Mouse (Mus musculus): Measurements from ENCODE around the gene Tmem265. TPM values are rescaled to one million over a fixed set of nuclear protein-coding genes. Genes with fewer than 3 reads are reported as not detected.
A peak's percentile ranks its signal among the peaks of the same experiment; 100 is the strongest.

Gene Tmem265
- polyA plus RNA-seq, 1 experiment: 4.2 TPM

DNA sequence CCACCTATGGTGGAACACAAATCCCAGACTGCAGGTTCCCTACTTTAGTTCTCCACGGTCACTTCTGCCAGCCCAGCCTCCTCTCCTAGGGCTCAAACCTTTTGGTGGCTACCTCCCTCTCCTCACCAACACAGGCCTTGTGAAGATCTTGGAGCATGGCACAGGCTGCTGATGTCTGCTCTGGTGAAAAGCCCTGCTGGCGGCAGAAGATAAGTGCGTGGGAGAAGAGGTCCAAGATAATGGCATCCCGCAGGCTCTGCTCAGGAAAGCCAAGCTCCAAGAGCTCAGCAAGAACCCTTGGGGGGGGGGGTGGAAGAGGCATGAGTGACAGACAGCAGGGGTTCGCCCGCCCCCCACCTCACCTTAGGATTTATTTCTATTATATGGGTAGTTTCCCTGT, 25.0 kb downstream of the Tmem265 start:
- peaks cover 5% of the 10 kb centered on the region for H3K4me1 ChIP-seq (ENCODE audit: control insufficient read depth, insufficient read depth, low read length)
- WGBS: 92% methylated on average over 6 of the region's 6 CpGs
- no peak overlapping the region for H3K4me3 ChIP-seq (replicated peaks; ENCODE audit: extremely low read depth, low read depth, low read length)
- TF ChIP-seq CTCF (IDR thresholded peaks at IDR 0.05; ENCODE audit: insufficient read depth, low read length) (no peak), POLR2A (IDR thresholded peaks at IDR 0.05; ENCODE audit: borderline replicate concordance, extremely low read depth, low read depth, low read length) (no peak)
- no peak for DNase-seq

GRCm38 (mm10) chr7:127587196-127587595, 26.0 kb downstream of the Tmem265 start:
- 54% methylated on average over 5 of the region's 5 CpGs for WGBS
- no peak for DNase-seq
- TF ChIP-seq CTCF (IDR thresholded peaks at IDR 0.05; ENCODE audit: insufficient read depth, low read length) (no peak), POLR2A (IDR thresholded peaks at IDR 0.05; ENCODE audit: borderline replicate concordance, extremely low read depth, low read depth, low read length) (no peak)
- H3K4me1 ChIP-seq (ENCODE audit: control insufficient read depth, insufficient read depth, low read length): peaks cover 5% of the 10 kb centered on the region
- H3K4me3 ChIP-seq (replicated peaks; ENCODE audit: extremely low read depth, low read depth, low read length): no peak overlapping the region

DNA sequence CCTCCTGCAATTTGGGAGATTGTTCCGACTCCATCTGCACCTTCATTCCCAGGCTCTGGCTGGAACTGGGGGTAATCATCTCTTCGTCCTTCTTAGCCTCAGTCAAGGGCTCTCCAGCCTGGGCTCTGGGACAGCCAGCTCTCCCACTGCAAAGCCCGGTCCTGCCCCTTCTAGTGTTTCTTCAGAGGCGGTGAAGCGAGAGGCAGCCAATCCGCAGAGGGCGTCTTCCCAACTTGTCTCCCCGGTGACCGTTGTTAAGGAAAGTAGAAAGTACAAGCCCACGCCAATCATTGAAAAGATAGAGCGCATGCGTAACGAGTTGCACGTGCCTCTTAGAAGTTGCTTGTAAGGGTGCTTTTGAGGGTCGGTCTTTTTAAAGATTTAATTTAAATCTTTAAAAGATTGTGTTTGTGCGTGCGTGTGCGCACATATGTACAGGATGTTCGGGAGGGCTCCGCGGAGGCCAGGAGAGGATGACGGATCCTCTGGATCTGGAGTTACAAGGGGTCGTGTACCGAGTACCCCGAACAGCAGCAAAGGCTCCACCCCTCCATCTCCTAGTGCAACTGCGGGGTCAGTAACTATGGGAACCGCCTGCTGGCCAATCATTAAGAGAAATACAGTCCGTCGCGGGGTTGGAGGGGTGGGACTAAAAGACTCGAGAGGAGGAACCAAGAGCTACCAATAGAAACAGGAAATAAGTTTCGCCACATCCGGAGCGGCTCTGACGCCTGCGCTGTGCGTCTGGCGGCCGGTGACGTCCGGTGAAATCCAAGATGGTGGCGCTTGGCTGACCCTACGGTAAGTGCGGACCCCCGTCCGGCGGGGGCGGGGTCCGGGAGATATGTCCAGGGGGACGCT, 27.1 kb downstream of the Tmem265 start, which contains the start of the genes Ccdc189 and Rnf40:
Gene Ccdc189, minus strand, starts transcription at position 585 of the 861 bp plus-strand sequence.
Gene Rnf40, plus strand, starts transcription at position 757 of the 861 bp plus-strand sequence.
- Histone ChIP-seq H3K4me3 (replicated peaks; ENCODE audit: extremely low read depth, low read depth, low read length) (peak within 1 kb of the TSS; percentile 87), H3K4me1 (ENCODE audit: control insufficient read depth, insufficient read depth, low read length) (peaks cover 5% of the 10 kb centered on the region)
- peak; percentile 88 for DNase-seq
- WGBS: under 1% methylated on average over 50 of the region's 50 CpGs
- TF ChIP-seq CTCF (IDR thresholded peaks at IDR 0.05; ENCODE audit: insufficient read depth, low read length): no peak
- TF ChIP-seq POLR2A (IDR thresholded peaks at IDR 0.05; ENCODE audit: borderline replicate concordance, extremely low read depth, low read depth, low read length): peak; percentile 53; the same call in 1 of the 2 replicates

DNA sequence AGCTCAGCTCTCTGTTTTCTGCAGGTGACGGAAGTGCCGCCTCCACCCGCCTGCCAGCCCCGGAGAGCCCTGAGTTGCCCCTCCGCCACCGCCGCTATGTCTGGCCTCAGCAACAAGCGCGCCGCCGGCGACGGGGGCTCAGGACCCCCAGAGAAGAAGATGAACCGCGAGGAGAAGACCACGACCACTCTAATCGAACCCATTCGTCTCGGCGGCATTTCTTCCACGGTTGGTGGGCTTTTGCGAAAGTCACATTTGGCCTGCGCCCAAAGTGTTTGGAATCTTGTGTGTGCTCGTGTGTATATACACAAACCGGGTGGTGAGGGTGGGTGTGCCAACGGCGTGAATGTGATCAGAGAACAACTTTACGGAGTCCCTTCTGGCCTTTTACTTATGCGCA, 27.7 kb downstream of the Tmem265 start:
- no peak for DNase-seq
- Histone ChIP-seq H3K4me1 (ENCODE audit: control insufficient read depth, insufficient read depth, low read length) (peaks cover 5% of the 10 kb centered on the region), H3K4me3 (replicated peaks; ENCODE audit: extremely low read depth, low read depth, low read length) (peak overlapping the region; percentile 87)
- TF ChIP-seq CTCF (IDR thresholded peaks at IDR 0.05; ENCODE audit: insufficient read depth, low read length): no peak
- TF ChIP-seq POLR2A (IDR thresholded peaks at IDR 0.05; ENCODE audit: borderline replicate concordance, extremely low read depth, low read depth, low read length): no peak
- 3% methylated on average over 29 of the region's 29 CpGs for WGBS

- 94% methylated on average over 9 of the region's 9 CpGs for WGBS
- peaks cover 5% of the 10 kb centered on the region for H3K4me1 ChIP-seq (ENCODE audit: control insufficient read depth, insufficient read depth, low read length)
- no peak overlapping the region for H3K4me3 ChIP-seq (replicated peaks; ENCODE audit: extremely low read depth, low read depth, low read length)
- TF ChIP-seq CTCF (IDR thresholded peaks at IDR 0.05; ENCODE audit: insufficient read depth, low read length): no peak
- TF ChIP-seq POLR2A (IDR thresholded peaks at IDR 0.05; ENCODE audit: borderline replicate concordance, extremely low read depth, low read depth, low read length): no peak
- DNase-seq: no peak
Observed at GRCm38 (mm10) chr7:127589637-127590036, 28.4 kb downstream of the Tmem265 start.

DNA sequence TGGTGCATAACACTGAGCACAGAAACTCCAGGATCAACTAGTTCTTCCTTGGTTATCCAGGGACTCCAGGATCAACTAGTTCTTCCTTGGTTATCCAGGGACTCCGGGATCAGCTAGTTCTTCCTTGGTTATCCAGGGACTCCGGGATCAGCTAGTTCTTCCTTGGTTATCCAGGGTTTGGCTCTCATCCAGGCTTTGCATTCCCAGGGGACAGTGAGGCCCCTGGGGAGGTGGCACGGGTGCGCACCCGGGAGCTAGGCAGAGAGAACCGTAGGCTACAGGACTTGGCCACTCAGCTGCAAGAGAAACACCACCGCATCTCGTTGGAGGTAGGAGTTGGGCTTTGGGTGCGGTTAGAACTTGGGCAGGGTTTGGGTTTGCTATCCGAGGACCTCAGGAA, 29.9 kb downstream of the Tmem265 start:
- DNase-seq: no peak
- TF ChIP-seq CTCF (IDR thresholded peaks at IDR 0.05; ENCODE audit: insufficient read depth, low read length) (no peak), POLR2A (IDR thresholded peaks at IDR 0.05; ENCODE audit: borderline replicate concordance, extremely low read depth, low read depth, low read length) (no peak)
- H3K4me3 ChIP-seq (replicated peaks; ENCODE audit: extremely low read depth, low read depth, low read length): no peak overlapping the region
- peaks cover 5% of the 10 kb centered on the region for H3K4me1 ChIP-seq (ENCODE audit: control insufficient read depth, insufficient read depth, low read length)
- 83% methylated on average over 10 of the region's 10 CpGs for WGBS

GRCm38 (mm10) chr7:127592575-127592974, 31.4 kb downstream of the Tmem265 start:
- Histone ChIP-seq H3K4me3 (replicated peaks; ENCODE audit: extremely low read depth, low read depth, low read length) (no peak overlapping the region), H3K4me1 (ENCODE audit: control insufficient read depth, insufficient read depth, low read length) (peaks cover 5% of the 10 kb centered on the region)
- no peak for DNase-seq
- 89% methylated on average over 14 of the region's 14 CpGs for WGBS
- TF ChIP-seq POLR2A (IDR thresholded peaks at IDR 0.05; ENCODE audit: borderline replicate concordance, extremely low read depth, low read depth, low read length): no peak
- TF ChIP-seq CTCF (IDR thresholded peaks at IDR 0.05; ENCODE audit: insufficient read depth, low read length): no peak

DNA sequence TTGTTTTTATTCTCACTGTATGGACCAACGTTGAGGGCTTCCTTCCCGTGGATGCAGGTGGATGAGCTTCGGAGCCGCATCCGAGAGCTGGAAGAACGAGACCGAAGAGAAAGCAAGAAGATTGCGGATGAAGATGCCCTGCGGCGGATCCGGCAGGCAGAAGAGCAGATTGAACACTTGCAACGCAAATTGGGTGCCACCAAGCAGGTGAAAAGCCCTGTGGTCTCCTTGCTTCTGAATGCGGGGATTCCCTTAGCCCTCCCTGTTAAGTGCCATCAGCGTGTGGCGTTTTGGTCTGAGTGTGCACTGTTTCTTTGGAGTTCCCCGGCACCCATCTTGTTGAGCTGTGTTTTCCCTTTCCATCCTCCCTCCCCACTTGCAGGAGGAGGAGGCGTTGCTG, 35.6 kb downstream of the Tmem265 start:
- no peaks in the 10 kb centered on the region for H3K4me1 ChIP-seq (ENCODE audit: control insufficient read depth, insufficient read depth, low read length)
- TF ChIP-seq POLR2A (IDR thresholded peaks at IDR 0.05; ENCODE audit: borderline replicate concordance, extremely low read depth, low read depth, low read length) (no peak), CTCF (IDR thresholded peaks at IDR 0.05; ENCODE audit: insufficient read depth, low read length) (no peak)
- H3K4me3 ChIP-seq (replicated peaks; ENCODE audit: extremely low read depth, low read depth, low read length): no peak overlapping the region
- no peak for DNase-seq
- WGBS: 94% methylated on average over 17 of the region's 17 CpGs

DNA sequence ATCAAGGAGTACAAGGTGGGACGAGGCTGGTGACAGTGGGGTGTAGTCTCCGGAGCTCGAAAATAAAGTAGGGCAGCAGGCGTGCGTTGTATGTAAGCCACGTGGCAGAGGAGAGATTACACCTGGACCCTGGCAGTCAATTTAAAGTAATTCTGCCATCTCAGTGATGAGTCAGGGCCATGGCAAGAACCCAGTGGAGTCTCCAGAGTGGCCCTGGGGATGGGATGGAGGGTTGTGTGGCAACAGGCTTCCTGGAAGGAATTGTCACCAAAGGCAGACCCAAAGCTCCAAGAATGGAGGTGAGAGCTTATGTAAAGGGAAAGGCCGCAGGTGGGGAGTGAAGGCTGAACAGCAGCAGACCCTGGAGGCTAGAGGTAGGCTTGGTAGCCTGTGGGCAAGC, 39.4 kb downstream of the Tmem265 start:
- Histone ChIP-seq H3K4me3 (replicated peaks; ENCODE audit: extremely low read depth, low read depth, low read length) (no peak overlapping the region), H3K4me1 (ENCODE audit: control insufficient read depth, insufficient read depth, low read length) (no peaks in the 10 kb centered on the region)
- DNase-seq: no peak
- 92% methylated on average over 7 of the region's 7 CpGs for WGBS
- TF ChIP-seq CTCF (IDR thresholded peaks at IDR 0.05; ENCODE audit: insufficient read depth, low read length) (no peak), POLR2A (IDR thresholded peaks at IDR 0.05; ENCODE audit: borderline replicate concordance, extremely low read depth, low read depth, low read length) (no peak)

GRCm38 (mm10) chr7:127601735-127602134, 40.5 kb downstream of the Tmem265 start:
- H3K4me3 ChIP-seq (replicated peaks; ENCODE audit: extremely low read depth, low read depth, low read length): no peak overlapping the region
- 71% methylated on average over 4 of the region's 4 CpGs for whole genome bisulfite sequencing
- no peak for DNase-seq
- TF ChIP-seq POLR2A (IDR thresholded peaks at IDR 0.05; ENCODE audit: borderline replicate concordance, extremely low read depth, low read depth, low read length) (no peak), CTCF (IDR thresholded peaks at IDR 0.05; ENCODE audit: insufficient read depth, low read length) (no peak)
- no peaks in the 10 kb centered on the region for H3K4me1 ChIP-seq (ENCODE audit: control insufficient read depth, insufficient read depth, low read length)

All from lung, adult 2 months (tissue).